Mouse (Mus musculus) spleen, postnatal 14 days (tissue): ENCODE data around the gene Apol6.

Source experiments
- DNase-seq, 2 experiments: peaks; one replicate each; pipeline ENCODE4 v3.0.0; 2021 to 2022; ENCODE audit warnings: low spot score in 2 of 2

The Apol6 gene

DNA sequence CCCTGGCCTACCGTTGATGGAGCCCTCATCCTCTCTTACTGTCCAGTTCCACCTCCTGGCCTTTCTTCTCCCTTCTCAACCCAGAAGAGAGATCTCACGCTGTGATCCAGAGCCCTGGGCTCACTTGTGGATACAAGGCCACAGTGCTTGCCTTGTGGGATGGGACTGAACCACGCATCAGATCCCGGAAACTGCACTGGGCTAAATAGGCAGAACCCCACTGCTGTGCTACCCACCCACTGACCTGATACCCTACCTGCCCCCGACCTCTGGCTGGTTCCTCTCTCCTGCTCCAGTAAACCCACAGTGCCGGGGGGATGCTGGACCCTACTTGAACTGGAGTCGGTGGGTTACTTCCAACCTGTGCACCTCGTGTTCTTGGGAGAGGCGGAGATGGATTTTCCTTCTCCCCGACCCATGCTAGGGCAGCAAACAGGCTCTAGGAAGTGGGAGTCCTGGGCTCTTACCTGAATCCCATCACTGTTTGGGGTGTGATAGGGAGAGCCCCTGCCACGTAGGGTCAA, 26.3 kb downstream of the Apol6 start:
- DNase-seq: no peak

DNA sequence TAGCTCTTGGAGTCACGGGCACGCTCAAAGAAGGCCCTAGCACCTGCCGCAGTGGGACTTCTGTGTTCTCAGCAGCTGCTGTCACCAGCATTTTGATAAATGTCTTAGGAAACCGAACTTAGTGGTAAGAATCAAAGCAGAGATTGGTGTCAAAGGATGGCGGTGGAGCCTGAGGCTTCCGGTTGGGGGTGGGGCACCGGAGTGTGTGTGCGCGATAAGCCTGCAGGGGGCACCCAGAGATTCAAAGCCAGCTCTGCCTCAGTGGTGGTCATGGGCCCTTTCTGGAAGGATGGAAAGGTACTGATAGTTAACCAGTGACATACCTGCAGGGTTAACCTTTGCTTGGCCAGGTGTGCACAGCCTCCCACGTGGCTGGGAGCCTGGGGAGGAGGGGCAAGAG, 27.0 kb downstream of the Apol6 start:
- no peak for DNase-seq

DNA sequence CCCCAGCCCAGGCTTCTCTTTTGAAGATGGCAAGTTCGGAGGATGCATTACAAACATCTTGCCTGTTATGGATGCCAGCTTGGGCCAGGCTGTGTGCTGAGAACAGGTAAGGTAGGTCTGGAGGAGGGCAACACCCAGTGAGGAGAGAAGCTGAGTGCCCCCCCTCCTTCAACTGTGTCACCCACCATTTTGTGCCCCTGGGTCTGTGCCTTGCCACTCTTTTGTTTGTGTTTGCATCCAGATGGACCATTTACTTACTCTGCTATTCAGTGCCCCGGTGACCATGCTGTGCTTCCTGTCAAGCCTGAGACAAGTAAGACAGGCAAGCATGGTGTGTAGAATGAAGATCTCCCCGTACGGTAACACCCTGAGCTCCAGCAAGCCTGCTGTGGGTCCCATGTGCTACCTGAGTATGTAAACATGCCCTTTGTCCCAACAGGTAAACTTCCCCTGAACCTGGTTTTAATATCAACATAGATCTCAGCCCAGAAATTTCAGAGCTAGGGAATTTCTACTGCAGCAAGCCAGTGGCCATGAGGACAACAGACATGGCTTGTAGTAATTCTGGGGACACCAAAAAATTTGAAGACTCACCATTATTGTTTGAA, 28.1 kb downstream of the Apol6 start:
- DNase-seq: no peak

DNA sequence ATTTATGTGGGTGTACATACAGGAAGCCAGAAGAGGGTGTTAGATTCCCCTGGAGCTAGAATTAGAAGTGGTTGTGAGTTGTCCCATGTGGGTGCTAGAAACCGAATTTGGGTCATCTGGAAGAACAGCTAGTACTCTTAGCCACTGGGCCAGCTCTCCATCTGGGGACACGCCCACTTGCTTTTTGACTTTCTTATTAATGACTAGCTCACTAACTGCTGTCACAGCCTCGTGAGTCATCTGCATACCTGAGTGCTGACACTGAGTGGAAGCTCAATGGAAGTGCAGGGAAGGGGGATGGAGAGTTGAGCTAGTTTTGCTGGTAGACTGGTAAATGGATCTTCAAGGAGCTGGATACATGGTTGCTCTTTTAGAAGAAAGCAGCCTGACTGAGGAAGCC, 32.0 kb downstream of the Apol6 start:
- no peak for DNase-seq

DNA sequence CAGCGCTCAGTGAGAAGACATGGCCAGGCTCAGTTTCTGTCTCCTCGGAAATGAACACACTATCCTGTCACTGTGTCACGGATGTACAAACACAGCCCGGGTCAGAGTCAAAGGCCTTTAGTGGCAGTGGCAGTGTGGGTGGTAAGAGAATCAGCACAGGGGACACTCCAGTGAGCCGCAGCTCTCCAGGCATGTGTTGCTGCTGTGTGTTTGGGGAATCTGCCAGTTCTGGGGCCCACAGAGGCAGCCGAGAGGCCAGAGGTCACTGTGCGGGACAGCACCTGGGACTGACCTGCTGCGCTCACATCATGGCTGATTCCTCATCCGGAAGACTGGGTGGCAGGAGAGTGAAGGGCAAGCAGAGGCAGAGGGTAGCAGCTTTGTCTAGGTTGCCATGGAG, 33.4 kb downstream of the Apol6 start:
- no peak for DNase-seq

DNA sequence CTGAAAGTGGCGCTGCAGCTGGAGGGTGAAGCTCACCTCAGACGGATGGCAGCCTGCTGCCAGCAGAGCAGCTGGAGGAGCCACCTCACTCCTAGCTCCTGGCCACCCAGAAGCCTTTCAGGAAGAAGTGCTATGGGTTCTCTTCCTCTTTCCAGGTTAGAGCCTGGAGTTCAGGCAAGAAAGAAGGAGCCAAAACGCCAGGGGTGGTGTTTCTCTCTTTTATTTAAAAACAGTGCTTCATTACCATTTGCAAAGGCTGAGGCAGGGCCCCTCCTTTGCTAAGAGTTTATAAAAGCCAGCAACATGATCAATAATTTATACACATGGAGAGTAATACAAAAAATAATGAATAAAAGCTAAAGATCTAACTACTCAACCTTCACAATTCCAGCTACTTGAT, 34.3 kb downstream of the Apol6 start:
- no peak for DNase-seq

DNA sequence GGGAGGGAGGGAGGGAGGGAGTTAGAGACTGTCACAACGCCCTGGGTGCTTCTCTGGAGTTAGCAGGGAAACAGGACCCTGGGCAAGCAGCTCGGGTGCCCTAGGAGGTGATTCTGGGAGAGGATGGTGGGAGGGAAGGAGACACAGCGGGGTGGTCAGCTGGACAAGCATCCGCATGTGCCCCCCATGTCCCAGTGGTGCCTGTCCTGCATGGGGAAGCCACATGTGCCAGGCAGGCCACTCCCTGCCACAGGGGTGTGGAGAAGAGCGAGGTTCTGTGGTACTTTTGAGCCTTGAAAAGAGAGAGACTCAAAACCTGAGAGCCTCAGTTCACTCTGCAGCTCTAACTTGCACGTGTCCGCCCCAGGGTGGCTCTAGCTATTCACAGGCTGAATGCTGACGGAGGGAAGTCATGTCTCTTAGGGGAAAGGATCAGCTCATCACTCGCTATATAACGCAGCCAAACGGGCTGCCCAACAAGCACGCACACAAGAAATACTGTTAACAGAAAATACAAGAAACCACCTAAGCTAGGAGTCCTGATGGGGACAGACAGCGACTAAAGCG, 34.8 kb downstream of the Apol6 start:
- no peak for DNase-seq

DNA sequence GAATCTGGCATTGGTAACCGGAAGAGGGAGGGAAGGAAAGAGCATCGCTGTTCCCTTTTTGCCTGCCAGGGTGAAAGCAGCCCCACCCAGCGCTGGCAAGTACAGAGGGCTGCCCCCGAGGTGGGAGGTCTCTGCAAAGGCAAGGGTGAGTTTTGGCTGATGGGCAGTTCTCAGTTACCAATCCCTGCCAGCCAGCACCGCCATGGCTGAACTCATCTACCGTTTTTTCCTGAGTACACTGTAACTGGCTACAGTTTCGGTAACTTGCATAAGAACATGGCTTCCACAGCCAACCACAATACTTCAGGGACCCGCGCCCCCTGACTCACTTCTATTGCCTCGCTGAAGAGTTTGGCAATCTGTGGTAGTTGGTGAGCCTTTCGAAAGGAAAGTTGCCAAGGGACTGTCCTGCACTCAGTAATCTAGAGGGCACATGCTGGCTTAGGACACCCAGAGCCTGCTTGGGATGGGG, 35.4 kb downstream of the Apol6 start:
- no peak for DNase-seq

DNA sequence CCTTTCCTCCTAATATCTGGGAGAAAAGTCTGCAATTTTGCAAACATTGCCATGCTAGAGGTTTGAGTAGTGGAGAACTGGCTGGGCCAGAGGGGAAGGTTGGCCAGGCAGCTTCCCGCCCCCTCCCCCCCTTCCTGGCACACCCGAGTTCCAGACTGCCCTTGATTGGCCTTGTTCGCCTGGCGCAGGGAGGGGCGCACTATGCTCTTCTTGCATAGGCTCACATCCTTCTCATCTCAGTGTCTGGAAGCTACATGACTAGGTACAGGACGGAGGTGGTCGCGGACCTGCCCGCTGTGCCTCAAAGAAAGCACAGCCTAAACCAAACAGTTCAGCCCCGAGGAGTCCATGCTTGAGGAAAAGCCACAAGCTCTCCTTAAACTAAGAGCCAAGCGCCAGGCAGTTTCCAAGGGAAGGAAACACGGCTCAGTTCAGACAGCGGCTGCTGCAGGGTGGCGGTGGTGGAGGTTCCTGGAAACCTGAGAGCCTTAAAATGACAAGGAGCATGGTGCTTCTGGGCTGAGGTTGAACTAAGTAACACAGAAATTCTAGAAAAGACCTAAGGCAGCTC, 36.2 kb downstream of the Apol6 start:
- no peak for DNase-seq

DNA sequence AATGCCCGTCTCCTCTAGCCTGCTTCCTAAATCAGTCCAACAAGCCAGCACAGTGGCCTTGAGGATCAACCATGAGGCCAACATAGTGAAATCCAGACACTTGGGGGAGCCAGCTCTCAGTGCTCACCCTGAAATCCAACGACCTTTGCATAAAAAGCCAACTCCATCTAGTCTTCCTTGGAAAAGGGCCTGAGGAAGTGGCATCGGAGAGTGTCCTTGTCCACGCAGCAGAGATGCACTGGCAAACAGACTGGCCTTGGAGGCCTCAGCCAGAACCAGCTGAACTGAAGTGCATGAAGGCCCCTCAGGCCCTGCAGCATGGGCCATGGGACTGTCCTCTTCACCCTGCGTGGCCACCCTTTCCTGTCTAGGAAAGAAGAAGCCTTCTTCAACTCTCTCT, 36.9 kb downstream of the Apol6 start:
- no peak for DNase-seq

DNA sequence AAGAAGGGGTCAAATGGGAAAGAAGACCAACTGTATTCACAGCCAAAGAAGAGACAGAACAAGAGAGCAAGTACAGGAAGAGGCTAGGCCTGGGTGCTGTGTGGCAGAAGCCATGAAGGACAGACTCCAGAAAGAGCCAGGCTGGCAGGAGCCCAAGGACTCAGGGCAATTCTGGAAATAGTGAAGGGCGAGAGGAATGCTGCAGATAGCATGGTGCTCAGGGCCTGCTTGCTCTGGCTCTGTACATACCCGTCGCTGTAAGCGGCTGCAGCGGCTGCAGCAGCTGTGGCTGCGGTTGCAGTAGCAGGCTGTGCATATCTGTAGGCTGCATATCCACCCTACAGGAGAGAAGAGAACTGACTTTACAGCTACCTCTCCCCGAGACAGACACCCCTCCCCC, 41.3 kb downstream of the Apol6 start:
- DNase-seq: no peak

DNA sequence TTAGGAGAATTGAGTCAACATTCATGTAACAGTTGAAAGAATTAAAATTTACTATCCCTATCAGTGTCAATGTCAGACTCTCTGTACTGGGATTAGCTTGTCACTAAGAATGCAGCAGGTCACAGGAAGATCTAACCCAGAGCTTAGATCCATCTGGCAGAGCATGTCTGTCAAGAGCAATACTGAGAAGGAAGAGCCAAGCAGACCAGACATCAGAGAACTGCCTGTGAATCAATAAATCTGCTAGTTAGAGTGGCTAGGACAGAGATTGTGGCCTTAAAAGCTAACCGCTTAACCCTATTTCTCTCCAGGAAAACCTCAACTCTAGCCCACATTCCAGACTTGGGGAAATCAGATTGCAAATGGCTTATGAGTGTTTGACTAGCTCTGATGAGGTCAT, 42.0 kb downstream of the Apol6 start:
- no peak for DNase-seq

DNA sequence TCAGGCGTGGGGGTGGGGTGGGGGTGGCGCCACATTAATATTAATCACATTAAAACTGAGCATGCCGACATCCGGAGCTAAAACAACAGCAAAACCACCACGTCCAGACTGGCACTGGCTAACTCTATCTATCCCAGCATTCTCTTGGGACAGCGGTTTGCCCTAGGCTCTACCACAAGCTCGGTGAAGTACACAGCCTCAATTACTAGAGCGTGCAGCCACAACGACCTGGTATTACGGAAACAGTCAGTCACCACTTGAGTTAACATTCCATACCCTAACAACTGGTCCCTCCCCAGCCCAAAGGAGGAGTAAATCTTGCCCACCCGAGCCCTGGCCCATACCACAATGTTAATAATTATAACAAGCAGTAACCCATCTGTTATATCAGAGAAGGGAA, 44.7 kb downstream of the Apol6 start:
- DNase-seq: no peak

DNA sequence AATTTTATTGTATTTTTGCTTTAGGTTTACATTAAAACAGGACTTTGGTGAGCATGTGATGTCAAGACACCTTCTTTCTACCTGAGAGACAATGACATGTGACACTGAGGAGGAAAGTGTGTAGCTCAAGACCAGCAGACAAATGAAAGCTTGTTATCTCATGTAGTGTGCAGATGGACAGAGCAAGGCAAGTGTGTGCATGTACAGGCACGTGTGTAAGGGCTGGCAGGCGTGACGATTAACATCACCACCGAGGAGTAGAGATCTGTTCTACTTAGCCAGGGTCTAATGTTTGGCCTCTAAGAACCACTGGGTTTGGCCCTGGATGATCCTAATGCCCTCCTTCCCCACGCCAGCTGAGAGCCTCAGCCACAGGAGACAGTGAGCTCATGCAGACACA, 46.0 kb downstream of the Apol6 start:
- DNase-seq: no peak

DNA sequence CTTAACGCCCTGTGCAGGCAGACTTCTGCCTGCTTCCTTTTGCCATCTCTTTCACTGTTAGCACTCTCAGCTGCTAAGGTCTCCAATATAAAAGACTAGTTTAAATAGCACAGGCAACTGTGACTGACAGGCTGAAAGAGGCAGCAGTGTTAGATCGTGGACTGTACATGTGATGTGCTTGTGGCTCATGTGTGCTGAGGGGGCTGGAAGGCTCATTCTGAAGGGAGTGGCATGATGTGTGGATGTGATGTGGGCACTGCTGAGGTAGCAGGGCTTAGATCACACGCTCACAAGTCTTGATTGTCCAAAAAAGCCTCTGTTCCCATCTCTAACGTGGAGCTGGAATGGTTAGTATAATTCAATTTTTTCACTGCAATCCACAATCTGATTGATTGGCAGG, 46.9 kb downstream of the Apol6 start:
- DNase-seq: no peak

DNA sequence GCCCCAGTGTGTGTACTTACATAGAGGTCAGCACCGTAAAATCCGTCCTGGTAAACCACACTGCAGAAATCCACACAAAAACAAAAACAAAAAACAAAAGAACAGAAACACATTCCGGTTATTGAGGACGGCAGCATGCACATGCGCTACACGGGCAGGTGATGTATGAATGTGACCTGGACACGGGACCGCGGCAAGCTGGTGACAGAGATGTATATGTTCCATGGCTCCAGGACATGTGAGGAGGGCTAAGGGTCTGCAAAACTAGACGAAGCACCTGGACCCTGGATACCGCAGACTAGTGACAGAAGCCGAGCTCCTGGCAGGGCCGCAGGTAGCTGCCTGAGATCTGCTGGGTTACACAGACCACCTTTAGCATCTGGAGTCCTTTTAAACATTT, 49.9 kb downstream of the Apol6 start:
- no peak for DNase-seq

DNA sequence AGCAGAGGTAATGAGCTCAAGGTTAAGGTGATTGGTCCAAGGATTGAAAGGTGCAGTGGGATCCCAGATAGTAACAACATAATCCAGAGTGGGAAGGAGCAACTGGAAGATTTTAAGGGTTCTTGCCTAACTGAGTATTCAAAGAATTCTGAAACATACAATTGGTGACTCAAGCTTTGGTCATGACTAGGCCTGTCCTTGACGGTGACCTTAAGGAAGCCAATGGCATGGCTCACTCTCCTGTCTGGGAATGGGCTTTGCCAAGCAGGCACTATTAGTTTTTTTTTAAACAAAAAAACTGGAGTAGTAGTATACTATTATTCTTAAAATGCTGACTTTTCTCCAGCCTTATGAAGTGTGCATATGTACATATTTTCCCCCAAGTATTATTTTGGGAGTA, 50.7 kb downstream of the Apol6 start:
- DNase-seq: no peak

DNA sequence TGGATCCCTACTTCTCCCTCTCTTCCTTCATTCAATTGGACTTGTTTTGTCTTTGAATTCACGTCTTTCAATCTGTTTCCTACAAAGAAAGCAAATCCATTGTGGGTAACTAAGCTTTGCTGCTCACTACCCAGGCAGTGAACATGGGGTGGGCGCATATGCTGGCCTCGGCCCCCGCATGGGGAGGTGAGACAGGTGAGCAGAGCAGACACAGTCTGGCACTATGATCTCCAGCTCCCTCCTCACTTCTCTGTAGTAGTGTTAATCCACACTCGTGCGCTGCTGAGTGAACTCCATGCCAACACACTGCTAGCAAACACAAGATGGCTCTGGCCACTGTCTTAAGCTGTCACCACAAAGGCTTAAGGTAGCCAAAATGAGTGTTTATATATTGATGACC, 52.8 kb downstream of the Apol6 start:
- DNase-seq: no peak

DNA sequence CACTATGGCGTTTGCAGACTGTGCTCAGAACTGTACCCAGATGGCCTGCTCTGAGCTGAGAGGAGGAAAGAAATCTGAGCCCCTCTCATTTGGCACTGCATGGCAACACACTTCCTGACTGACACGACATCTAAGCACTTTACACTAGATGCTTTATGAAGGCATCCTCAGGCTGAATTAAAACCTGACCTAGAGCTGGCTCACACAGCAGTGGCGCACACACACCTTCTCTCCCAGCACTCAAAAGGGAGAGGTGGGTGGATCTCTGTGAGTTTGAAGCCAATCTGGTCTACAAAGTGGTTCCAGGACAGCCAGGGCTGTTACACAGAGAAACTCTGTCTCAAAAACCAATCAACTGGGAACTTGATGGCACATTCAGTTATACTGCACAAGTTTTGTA, 55.2 kb downstream of the Apol6 start:
- no peak for DNase-seq

DNA sequence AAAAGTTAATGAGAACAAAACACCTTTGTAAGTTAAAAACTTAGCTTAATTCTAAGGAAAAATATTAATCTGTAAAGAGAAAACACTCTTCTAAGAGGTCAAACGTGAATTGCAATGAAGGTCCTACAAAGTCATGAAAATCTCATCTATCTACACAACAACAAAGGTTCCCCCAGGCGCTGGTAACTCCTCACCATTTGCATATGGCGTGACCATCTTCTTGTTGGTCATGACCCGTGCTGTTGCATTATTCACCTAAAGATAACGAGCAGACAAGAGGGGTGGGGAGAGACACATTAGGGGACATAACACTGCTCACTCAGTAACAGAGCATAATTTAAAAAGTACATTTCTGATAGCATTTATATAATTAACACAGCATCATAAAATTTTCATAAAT, 58.2 kb downstream of the Apol6 start:
- no peak for DNase-seq

DNA sequence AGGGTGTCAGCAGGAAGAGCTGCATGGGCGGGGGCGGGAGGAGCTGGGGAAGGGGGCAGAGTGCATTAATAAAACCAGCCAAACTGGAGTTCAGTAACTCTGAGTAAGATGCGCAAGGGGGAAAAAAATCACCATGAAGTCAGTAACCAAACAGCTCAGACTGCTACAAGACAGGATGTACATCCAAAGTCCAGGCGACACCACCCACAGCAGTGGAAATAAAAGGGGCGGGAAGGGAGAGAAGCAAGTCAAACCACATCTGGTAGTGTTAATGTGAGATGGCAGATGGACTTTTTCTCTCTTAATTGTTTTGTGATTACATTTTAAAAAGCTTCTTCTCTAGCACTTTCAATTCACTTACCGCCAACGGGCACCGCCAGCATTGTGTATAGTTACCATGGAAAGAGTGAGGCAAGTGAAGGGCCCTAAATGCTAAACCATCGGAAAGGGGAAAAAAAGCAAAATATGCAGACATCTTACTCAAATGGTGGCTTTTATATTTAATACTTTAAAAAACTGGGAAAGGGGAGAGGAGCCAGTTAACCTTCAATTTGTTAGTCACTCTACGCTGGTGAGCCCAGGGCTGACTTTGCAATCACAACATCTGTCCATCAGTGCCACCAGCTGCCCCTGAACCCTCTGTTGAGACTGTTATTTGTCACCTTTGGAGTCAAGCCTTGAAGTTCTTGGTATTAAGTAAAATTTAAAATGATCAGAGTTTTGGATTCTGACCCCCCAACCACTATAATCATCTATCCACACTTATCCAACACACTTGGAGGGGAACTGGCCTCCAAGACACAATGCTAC, 60.0 kb downstream of the Apol6 start:
- DNase-seq: no peak

DNA sequence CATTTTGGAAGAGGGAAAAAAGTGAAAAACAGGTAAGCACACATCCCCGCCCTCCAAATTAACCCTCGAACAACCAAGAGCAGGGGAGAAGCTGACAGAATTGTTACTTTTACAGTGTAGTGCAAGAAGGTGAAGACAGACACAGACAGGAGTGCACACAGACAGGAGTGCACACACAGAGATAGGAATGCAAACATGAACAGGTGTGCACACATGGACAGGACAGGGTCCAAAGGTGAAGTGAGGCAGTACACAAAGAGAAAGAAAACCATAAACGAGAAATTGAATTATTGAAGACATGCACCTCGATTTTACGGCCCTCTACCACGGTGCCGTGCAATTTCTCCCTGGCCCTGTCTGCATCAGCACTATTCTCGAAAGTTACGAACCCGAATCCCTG, 60.7 kb downstream of the Apol6 start:
- DNase-seq: no peak
